Mouse (Mus musculus): ENCODE results near the gene I830077J02Rik. TPM values are rescaled to one million over a fixed set of nuclear protein-coding genes. Genes with fewer than 3 reads are reported as not detected.
A peak's percentile ranks its signal among the peaks of the same experiment; 100 is the strongest.

I830077J02Rik gene
- total RNA-seq, 2 experiments from 2014 or later = 0.84 to 1.5 TPM

GRCm38 (mm10) chr3:105890220-105890619, 42.2 kb downstream of the I830077J02Rik start:
- intact Hi-C loops (cut with DNase I) = loop anchor here (5.0 kb wide), 1 partner anchor 33 kb away; no protein-coding TSS in a partner anchor
- H3K4me3 ChIP-seq = no peak overlapping the region
- TF ChIP-seq CTCF (IDR thresholded peaks at IDR 0.05) = no peak
- 0 out of 2 replicates have a peak overlapping the region, but pooled peaks have one; percentile 24 for H3K27ac ChIP-seq
- no peak for DNase-seq (ENCODE audit: extremely low spot score in 1 of 2, low spot score in 2 of 2)

- TF ChIP-seq CTCF (IDR thresholded peaks at IDR 0.05) = no peak
- H3K27ac ChIP-seq = no peak overlapping the region
- H3K4me3 ChIP-seq = no peak overlapping the region
- peak in 1 of 2 experiments; percentile 6 for DNase-seq (ENCODE audit: extremely low spot score in 1 of 2, low spot score in 2 of 2)
- intact Hi-C loops (cut with DNase I) = no loop called here
Measured at GRCm38 (mm10) chr3:105888961-105889360, 43.5 kb downstream of the I830077J02Rik start.

- TF ChIP-seq CTCF (IDR thresholded peaks at IDR 0.05) = no peak
- intact Hi-C loops (cut with DNase I) = no loop called here
- no peak overlapping the region for H3K4me3 ChIP-seq
- no peak for DNase-seq (ENCODE audit: extremely low spot score in 1 of 2, low spot score in 2 of 2)
- H3K27ac ChIP-seq = no peak overlapping the region
Measured at GRCm38 (mm10) chr3:105883111-105883510, 49.4 kb downstream of the I830077J02Rik start.

- DNase-seq (ENCODE audit: extremely low spot score in 1 of 2, low spot score in 2 of 2) = no peak
- Histone ChIP-seq H3K27ac (no peak overlapping the region), H3K4me3 (no peak overlapping the region)
- no peak for TF ChIP-seq CTCF (IDR thresholded peaks at IDR 0.05)
- intact Hi-C loops (cut with DNase I) = no loop called here
Measured at GRCm38 (mm10) chr3:105882105-105882504, 50.4 kb downstream of the I830077J02Rik start.

GRCm38 (mm10) chr3:105880419-105880818, 52.0 kb downstream of the I830077J02Rik start:
- intact Hi-C loops (cut with DNase I) = no loop called here
- H3K27ac ChIP-seq = no peak overlapping the region
- H3K4me3 ChIP-seq = no peak overlapping the region
- no peak for TF ChIP-seq CTCF (IDR thresholded peaks at IDR 0.05)
- DNase-seq (ENCODE audit: extremely low spot score in 1 of 2, low spot score in 2 of 2) = no peak

GRCm38 (mm10) chr3:105878751-105879150, 53.7 kb downstream of the I830077J02Rik start:
- DNase-seq (ENCODE audit: extremely low spot score in 1 of 2, low spot score in 2 of 2) = no peak
- intact Hi-C loops (cut with DNase I) = no loop called here
- no peak for TF ChIP-seq CTCF (IDR thresholded peaks at IDR 0.05)
- H3K4me3 ChIP-seq = no peak overlapping the region
- H3K27ac ChIP-seq = no peak overlapping the region

GRCm38 (mm10) chr3:105877919-105878318, 54.5 kb downstream of the I830077J02Rik start:
- Histone ChIP-seq H3K27ac (no peak overlapping the region), H3K4me3 (no peak overlapping the region)
- DNase-seq (ENCODE audit: extremely low spot score in 1 of 2, low spot score in 2 of 2) = no peak
- intact Hi-C loops (cut with DNase I) = no loop called here
- TF ChIP-seq CTCF (IDR thresholded peaks at IDR 0.05) = no peak

GRCm38 (mm10) chr3:105877252-105877803, 55.1 kb downstream of the I830077J02Rik start:
- Histone ChIP-seq H3K4me3 (no peak overlapping the region), H3K27ac (no peak overlapping the region)
- no peak for DNase-seq (ENCODE audit: extremely low spot score in 1 of 2, low spot score in 2 of 2)
- intact Hi-C loops (cut with DNase I) = no loop called here
- TF ChIP-seq CTCF (IDR thresholded peaks at IDR 0.05) = no peak

- TF ChIP-seq CTCF (IDR thresholded peaks at IDR 0.05) = no peak
- Histone ChIP-seq H3K4me3 (no peak overlapping the region), H3K27ac (no peak overlapping the region)
- intact Hi-C loops (cut with DNase I) = no loop called here
- DNase-seq (ENCODE audit: extremely low spot score in 1 of 2, low spot score in 2 of 2) = no peak
Measured at GRCm38 (mm10) chr3:105876022-105876421, 56.4 kb downstream of the I830077J02Rik start.

Other genes starting within 250 kb of the I830077J02Rik start
- 10 to 100 TPM; 11.7 to 12.4 TPM for gene Ddx20, start 245.1 kb downstream of the I830077J02Rik start, total RNA-seq (2021)
- 100 to 1,000 TPM; 115 to 118 TPM for gene Inka2, start 228.1 kb downstream of the I830077J02Rik start, total RNA-seq (2021)
- gene Rap1a, start 131.3 kb downstream of the I830077J02Rik start, total RNA-seq (2021) = 10 to 100 TPM; 63.7 to 64.7 TPM
- gene Adora3, start 61.8 kb downstream of the I830077J02Rik start, total RNA-seq (2021) = 1 to 10 TPM in 1 of 2 experiments, under 1 TPM in 1; 0.66 to 1.1 TPM
- gene Tmigd3, start 61.8 kb downstream of the I830077J02Rik start, total RNA-seq (2021) = under 1 TPM in 1 of 2 experiments, not detected in 1; 0.75 TPM
- 10 to 100 TPM; 50.1 to 50.2 TPM for gene Wdr77, start 26.7 kb upstream of the I830077J02Rik start, total RNA-seq (2021)
- 100 to 1,000 TPM; 228 to 249 TPM for gene Atp5f1, start 27.4 kb upstream of the I830077J02Rik start, total RNA-seq (2021)
- gene Ovgp1, start 41.0 kb upstream of the I830077J02Rik start, total RNA-seq (2021) = 1 to 10 TPM; 2.6 to 2.7 TPM
- under 1 TPM in 1 of 2 experiments, not detected in 1; 0.79 TPM for gene Pifo, start 82.0 kb upstream of the I830077J02Rik start, total RNA-seq (2021)
- not detected for gene Chil5, start 100.2 kb upstream of the I830077J02Rik start, total RNA-seq (2021)
- under 1 TPM; 0.68 to 0.82 TPM for gene Chia1, start 180.6 kb upstream of the I830077J02Rik start, total RNA-seq (2021)
- gene Chil3, start 234.9 kb upstream of the I830077J02Rik start, total RNA-seq (2021) = under 1 TPM in 1 of 2 experiments, not detected in 1; 0.43 TPM

Data from left cerebral cortex, adult 2 months (tissue).